Mouse (Mus musculus): ENCODE results near the gene Gtf2ird1.
A peak's percentile ranks its signal among the peaks of the same experiment; 100 is the strongest.
"Not testable (repeated sequence)": the region's sequence is repeated elsewhere in the genome, so short reads cannot be mapped to it uniquely, and the experiment has no call there.

The Gtf2ird1 gene

DNA sequence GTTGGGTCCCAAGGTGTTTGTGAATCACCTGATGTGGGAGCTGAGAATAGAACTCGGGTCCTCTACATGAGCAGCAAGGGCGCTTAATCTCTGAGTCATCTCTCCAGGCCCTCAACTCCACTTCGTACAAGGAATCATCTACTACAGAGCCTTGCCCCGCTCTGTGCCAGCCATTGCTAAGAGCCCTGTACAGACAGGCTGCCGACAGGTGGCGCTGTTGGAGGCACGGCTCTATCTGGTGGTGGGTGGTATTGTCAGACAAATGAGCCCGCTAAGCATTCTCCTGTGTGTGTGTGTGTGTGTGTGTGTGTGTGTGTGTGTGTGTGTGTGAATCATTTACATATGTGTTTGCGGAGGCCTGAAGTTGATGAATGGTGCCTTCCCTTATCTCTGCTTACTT is 111.1 kb downstream of the Gtf2ird1 start:
- DNase-seq (ENCODE audit: low spot score) = peak; percentile 52

DNA sequence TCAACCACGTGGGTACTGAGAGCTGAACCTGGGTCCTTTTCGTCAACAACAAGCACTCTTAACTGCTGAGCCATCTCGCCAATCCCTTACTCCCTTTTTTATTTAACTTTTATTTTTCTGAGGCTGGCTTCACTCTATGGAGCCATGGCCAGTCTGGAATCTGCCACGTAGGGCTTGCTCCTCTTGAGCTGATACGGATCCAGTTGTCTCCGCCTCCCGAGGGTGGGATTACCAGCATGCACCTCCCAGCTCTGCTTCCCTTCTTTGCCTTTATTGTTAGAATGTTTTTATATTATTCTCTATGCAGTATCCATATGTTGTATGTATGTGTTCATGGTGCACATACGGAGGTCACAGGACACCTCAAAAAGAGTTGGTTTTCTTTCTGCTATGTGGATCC is 112.4 kb downstream of the Gtf2ird1 start:
- no peak for DNase-seq (ENCODE audit: low spot score)

DNA sequence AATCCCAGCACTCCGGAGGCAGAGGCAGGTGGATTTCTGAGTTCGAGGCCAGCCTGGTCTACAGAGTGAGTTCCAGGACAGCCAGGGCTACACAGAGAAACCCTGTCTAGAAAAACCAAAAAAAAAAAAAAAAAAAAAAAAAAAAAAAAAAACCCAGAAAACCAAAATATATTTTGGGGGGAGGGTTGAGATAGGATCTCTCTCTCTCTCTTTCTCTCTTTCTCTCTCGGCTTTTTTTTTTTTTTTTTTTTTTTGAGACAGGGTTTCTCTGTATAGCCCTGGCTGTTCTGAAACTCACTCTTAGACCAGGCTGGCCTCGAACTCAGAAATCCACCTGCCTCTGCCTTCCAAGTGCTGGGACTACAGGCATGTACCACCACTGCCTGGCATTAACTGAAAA is 113.0 kb downstream of the Gtf2ird1 start:
- not testable (repeated sequence) for DNase-seq (ENCODE audit: low spot score)

DNA sequence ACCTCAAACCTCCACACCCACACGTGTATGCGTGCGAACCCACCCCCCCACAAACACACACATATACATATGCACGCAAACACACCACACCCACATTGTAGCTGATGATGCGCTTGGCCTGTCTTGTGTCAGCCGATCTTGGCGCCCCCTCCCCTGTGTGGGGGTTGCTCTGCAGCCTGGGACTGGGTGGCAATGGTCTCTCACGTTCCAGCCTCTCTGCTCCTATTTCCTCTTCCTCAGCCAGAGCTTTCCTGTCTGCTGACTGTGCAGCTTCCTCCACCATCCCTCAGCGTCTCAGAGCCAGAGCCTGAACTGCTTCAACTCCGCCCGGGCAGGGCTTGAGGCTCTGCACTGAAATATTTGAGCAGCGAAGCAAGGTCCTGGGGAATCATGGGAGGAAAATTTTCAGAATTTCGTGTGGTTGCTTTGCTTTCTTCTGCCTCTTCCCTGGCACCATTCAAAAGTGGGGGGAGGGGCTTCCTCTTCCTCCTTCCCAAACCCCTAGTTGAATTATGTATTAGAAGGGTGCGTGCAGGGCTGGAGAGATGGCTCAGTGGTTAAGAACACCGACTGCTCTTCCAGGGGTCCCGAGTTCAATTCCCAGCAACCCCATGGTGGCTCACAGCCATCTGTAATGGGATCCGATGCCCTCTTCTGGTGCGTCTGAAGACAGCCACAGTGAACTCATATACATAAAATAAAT is 113.9 kb downstream of the Gtf2ird1 start:
- DNase-seq (ENCODE audit: low spot score) = no peak

DNA sequence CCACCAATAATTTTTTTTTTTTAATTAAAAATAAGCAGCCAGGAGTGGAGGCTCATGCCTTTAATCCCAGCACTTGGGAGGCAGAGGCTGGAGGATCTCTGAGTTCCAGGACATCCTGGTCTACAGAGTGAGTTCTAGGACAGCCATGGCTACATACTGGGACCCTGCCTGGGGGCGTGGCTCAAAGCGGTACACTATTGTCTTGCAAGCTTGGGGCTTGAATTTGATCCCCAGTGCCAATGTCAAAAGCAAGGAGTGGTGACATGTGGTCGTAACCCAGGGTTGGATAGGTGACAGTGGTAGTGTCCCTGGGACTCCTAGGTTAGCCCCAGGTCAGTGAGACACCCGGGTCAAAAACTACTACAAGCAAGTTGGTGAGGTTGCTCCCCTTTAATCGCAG is 114.8 kb downstream of the Gtf2ird1 start:
- no peak for DNase-seq (ENCODE audit: low spot score)

DNA sequence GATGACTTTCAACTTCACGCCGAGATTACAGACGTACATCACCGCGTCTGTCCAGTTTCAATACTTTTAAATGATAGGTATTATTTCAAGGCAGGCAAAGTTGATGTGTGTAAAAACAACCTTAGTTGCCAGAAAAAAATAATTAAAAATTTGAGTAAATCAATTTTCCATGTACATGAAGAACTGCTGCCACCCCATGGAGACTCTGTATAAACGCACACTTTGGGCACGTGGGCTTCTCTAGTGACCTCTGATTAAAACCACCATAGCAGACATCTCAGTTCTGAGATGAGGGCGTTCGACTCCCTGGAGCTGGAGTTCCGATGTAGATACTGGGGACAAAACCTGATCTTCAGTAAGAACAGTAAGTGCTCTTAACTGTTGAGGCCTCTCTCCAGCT is 115.2 kb downstream of the Gtf2ird1 start:
- DNase-seq (ENCODE audit: low spot score) = peak; percentile 70

DNA sequence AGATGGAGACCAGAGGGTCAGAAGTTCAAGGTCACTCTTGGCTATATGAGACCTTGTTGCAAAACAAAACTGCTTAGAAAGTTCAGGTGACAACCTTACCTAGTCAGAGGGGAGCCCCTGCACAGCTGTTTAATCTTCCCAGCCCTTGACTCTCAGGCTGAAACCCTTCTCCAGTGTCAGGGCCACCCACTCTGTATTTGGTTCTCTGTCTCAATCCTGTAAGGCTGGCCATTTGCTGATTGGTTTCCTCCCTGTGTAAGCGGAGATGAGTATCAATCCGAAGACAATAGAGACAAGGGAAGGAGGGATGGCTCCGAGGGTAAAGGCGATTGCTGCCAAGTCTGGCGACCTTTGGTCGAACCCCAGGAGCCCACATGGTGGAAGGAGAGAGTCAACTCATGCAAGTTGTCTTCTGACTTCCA is 116.4 kb downstream of the Gtf2ird1 start:
- DNase-seq (ENCODE audit: low spot score) = no peak

DNA sequence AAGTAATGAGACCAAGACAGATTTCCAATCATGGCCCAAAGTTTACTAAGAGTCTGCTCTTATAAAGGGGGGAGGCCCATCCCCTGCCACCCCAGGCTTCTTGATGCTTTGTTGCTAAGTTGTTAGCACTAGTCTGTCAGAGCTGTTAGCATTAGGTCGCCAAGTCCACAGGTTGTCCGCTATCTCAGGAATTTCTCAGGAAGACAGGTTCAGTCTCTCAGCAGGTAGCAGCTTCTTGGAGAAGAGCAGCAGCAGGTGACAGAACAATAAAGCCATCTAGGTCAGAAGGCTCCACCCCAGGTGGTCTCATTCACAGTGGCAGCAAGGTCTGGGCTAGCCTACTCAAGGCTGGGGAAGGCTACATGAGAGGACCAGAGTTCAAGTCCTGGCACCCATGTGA is 119.5 kb downstream of the Gtf2ird1 start:
- not testable (repeated sequence) for DNase-seq (ENCODE audit: low spot score)

DNA sequence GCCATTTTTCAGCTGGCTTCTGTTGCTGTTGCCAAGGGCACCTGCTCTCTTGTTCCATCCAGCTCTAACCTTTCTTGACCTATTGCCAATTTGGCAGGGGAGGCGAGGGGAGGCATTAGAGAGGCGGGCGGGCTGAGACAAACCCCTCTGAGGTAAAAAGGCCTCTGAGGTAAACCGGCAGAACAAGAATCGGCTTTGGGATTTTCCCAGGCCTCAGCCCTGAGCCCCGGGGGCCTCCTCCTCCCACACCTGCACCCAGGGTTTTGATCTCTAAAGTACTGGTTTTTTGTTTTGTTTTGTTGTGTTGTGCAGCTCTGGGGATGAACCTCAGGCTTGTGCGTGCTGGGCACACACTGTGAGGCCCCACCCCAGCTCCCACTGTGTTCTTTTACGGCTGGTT is 123.8 kb downstream of the Gtf2ird1 start:
- DNase-seq (ENCODE audit: low spot score) = no peak

DNA sequence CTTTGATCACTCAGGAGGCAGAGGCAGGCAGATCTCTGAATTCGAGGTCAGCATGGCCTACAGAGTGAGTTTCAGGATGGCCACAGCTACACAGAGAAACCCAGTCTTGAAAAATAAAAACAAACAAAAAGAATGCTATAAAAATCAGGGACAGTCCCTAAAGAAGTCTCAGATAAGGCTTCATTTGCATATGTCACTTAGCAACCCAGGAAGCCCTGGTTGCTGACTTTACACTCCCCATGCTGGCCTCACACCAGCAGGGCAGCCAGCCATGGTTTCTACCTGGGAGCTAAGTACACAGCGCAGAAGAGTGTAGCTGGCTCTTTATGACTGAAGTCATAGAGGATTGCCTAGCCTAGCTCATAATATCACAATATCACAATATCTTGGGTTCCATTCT is 126.4 kb downstream of the Gtf2ird1 start:
- no peak for DNase-seq (ENCODE audit: low spot score)

DNA sequence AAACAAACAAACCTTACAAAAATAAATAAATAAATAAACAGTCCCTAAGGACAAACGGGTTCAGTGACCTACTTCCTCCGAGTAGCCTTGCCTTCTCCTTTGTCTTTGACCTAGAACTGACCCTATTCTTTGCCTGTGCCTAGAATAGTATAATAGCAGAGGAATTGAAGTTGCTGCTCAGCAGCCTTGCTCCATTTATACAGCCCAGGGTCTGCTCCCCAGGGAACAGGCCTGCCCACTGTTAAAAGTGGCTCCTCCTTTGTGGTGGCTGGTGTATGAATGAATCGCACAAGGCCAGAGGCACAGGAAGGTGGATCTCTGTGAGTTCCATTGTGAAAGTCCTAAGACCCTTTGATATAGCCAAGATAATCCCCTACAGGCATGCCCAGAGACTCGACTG is 127.2 kb downstream of the Gtf2ird1 start:
- peak; percentile 50 for DNase-seq (ENCODE audit: low spot score)

DNA sequence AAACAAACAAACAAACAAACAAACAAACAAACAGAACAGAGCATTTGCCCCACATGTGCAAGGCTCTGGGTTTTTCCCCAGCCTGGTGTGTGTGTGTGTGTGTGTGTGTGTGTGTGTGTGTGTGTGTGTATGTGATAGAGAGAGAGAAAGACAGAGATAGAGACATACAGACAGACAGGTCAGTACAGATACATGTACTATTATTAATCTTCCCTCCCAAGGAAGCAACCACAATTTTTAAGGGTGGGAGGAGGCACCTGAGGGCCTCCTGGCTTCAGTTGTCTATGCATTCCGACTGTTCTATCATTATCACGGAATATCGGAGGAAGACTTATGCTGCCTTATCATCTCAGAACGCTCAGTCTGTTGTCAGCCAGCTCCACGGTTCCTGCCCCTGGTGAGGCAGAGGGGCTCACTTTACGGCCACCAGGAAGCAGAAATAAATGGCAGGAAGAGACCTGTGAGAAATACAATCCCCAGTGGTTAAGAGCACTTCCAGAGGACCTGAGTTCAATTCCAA is 128.0 kb downstream of the Gtf2ird1 start:
- no peak for DNase-seq (ENCODE audit: low spot score)

DNA sequence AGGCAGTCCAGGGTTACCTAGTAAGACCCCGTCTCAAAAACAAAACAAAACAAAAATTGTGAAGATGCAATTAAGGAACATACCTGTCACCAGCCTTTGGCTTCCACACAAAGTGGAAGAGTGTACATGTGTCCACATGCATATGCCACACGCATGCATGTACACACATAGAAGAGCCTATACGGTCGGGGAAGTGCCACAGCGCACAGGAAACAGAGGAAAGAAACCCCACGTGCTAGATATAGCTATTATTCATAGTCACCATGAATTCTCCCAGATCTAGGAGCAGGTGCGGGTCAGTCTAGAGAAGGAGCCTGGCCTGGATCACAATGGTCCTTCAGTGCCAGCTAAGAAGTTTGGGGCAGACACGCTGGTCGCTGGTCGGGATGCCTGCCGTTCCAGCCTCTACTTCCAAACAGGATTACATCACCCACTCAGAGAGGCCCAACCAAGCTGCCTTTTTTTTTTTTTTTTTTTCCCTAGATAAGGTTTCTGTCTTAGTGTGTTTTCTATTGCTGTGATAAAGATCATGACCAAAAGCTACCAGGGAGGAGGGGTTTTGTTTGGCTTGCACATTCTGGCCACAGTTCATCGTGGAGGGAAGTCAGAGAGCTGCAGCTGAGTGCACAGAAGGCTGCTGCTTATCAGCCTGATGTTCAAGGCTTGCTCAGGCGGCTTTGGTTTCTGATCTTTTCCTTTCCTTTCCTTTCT is 130.5 kb downstream of the Gtf2ird1 start:
- no peak for DNase-seq (ENCODE audit: low spot score)

DNA sequence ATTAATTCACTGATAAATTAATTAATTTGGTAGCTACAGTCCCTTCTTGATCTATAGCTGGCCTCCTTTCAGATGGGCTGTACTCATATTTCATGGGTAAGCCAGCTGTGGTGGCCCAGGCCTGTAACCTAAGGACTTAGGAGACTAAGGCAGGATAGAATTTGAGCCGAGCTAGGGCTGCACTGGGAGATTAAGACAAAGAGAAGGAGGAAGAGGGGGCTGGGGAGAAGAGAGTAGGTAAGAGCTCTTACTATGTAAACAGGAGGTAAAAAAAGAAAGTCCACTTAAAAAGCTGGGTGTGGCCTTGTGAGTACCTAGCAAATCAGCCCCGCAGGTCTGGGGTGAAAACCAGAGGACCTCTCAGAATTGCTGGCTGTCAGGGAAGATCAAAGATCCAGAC is 132.6 kb downstream of the Gtf2ird1 start:
- DNase-seq (ENCODE audit: low spot score) = no peak

DNA sequence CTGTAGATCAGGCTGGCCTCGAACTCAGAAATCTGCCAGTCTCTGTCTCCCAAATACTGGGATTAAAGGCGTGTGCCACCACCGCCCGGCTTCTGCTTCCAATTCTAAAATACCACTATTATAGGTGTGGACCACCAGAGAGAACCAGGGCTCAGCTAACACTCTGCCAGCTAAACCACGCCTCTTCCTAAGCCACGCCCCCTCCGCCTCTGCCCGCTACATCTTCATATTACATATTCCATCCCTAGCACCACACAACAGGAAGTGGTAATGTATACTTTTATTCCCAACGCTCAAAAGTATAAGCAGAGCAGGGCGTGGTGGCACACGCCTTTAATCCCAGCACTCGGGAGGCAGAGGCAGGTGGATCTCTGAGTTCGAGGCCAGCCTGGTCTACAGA is 133.2 kb downstream of the Gtf2ird1 start:
- no peak for DNase-seq (ENCODE audit: low spot score)

DNA sequence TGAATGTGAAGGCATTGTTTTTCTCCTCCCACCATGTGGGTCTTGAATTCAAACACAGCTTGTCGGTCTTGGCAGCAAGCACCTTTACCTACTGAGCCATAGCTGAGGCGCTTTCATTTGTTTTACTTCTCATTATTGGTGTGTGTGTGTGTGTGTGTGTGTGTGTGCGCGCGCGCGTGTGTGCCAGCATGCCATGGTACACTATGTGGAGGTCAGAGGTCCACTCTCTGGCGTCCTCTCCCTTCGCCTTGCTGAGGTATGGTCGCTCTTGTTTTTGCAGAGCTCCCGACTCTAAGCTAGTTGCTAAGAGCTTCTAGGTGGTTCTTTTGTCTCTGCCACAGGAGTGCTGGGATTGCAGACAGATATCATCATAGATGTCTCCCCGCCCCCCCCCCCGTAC is 134.2 kb downstream of the Gtf2ird1 start:
- no peak for DNase-seq (ENCODE audit: low spot score)

DNA sequence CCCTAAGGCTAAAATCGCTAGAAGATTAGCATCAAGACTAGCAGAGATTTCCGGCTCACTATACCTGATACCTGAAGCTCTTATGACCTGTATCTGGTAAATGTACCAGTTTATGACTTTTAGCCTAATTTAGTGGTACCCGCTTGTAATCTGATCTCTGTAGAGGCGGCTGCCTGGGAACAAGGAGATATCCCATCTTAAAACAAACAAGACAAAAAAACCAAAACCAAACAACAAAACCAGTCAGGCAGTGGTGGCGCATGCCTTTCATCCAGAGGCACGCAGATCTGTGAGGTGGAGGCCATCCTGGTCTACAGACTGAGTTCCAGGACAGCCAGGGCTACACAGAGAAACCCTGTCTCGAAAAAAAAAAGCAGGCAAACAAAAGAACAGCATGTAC is 134.8 kb downstream of the Gtf2ird1 start:
- no peak for DNase-seq (ENCODE audit: low spot score)

DNA sequence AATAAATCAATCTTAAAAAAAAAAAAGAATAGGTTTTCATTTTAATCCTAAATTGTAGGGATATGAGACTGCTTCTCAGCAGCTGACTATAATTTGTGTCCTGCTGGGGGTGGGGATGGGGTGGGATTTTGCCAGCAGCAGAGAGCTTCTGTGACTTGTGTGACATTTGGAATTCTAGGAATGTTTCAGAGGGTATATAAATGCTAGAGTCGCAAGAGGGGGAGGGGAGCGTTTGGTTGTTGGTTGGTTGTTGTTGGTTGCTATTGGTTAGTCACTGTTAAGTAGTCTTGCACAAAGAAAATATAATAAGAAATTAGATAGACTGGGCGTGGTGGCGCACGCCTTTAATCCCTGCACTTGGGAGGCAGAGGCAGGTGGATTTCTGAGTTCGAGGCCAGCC is 137.6 kb downstream of the Gtf2ird1 start:
- DNase-seq (ENCODE audit: low spot score) = no peak

DNA sequence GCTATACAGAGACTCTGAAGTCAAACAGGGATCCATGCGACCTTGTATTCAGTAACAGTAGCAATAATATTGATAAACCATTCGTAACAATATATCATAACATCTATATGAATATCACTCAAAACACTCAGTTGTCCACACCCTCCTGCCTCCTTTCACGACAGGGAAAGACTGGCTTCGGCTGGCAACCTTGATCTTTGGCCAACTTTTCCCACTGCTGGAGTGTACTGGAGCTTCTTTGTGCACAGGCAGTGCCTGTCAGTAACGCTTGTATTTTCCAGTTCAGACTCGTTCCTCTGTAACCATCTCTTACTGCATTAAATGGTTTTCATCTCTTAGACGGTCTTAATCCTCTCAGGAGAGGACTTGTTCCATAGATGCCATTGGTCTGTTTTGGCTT is 139.8 kb downstream of the Gtf2ird1 start:
- DNase-seq (ENCODE audit: low spot score) = no peak

DNA sequence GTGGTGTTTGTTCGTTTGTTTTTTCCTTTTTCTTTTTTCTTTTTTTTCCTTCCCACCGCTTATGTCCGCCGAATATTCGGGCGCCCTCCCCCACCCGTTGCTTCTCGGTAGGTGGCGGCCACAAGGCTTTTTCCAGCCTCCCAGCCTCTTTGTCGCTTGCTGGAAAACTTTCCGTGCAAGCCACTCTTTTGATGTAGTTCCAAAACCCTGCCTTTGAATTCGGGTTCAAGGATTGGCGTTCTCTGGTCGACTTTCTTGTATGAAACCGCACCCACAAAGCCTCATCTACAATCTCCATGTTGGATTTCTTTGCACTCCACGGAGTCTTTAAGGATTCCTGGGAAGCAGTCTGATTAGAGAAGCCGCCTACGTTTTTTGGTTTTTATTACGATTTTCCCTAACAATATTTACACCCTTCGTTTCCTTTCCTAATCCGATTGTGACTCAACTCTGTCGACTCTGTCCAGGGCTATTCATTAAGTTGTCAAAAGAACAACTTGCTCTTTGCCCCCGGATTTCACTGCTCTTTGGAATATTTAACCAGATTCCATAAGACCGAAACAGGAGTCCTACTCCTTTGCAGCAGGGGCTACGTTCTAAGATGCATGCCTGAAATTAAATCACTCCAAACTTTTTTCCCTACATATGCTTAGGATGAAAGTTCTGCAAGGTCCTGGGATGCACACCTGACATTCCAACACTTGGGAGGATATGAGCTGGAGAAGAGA is 140.7 kb downstream of the Gtf2ird1 start:
- peak; percentile 58 for DNase-seq (ENCODE audit: low spot score)

DNA sequence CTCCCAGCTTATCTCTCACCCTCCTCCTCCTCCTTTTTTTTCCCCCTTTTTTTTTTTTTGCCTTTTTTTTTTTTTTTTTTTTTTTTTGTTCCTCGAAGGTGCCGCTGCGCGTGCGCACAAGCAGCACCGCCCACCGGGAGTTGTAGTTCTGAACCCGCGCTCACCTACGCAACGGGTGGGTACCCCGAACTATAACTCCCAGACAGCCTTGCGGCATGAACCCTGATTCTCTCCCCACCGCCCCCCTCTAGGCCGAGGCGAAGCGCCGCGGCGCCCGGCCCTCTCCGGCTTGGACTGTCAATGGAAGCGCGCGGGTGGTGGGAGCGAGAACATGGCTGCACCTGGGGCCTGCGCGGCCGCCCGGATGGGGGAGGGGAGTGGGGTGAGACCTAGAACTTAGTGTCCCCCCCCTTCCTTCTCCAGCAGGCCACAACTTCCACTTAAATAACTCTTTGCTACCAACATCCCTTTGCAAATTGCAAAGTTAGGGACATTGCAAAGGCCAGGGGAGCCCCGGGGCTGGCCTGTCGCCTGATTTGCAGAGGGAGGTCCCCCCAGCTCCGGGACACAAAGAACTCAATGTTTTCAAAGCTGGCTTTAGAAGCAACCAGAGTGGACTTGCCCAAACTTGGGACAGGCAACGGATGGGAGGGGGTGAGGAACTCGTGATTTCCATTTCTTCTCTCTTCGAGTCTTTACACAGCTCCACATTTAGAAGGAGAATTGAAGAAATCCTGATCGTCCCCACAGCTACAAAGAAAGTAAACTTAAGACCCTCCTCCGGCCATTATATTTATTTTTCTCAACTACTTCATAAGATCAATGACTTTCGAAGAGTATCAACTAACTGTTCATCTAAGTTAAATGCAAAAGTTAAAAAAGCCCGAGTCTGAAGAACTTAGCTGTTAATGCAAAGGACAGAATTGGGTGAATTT is 141.6 kb downstream of the Gtf2ird1 start, which contains the start of gene Gtf2i:
TSS of gene Gtf2i (minus strand) at position 73 of the 935 bp plus-strand sequence.
- peak; percentile 96 for DNase-seq (ENCODE audit: low spot score)

Data from retina, embryonic 14.5 days (tissue).